Mouse (Mus musculus): ENCODE measurements at regions not wholly inside any gene's neighbourhood (a gene's known extent, or its start where the extent isn't known, plus 50 kb on each side); places are given as distances from the start of the nearest gene placed in this dataset.
"Not testable (repeated sequence)": the region's sequence is repeated elsewhere in the genome, so short reads cannot be mapped to it uniquely, and the experiment has no call there.

DNA sequence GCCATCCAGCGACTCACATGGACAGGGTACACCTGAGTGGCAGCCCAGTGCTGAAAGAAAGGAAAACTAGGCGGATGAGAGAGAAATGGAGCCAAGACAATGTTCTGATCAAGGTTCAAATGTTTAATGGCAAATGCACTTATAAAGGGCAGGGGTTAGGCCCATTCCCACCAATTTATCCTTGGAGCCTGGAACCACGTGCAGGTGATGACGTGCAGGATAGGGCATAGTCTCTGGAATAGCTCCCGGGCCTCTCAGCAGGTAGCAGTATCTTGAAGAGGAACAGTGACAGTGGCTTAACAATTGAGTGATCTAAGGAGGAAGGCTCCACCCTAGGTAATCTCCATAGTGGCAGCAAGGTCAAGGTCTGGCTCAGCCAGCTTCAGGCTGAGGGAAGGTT lies 285.8 kb upstream of the Gm21863 start:
- TF ChIP-seq CTCF (conservative IDR thresholded peaks at IDR 0.05; ENCODE audit: insufficient read depth, insufficient read length, low read depth, low read length); POLR2A (IDR thresholded peaks at IDR 0.05; ENCODE audit: low read depth, low read length): not testable (repeated sequence)
